Mouse (Mus musculus): Measurements from ENCODE around the gene Tbc1d21. TPM values are rescaled to one million over a fixed set of nuclear protein-coding genes. Genes with fewer than 3 reads are reported as not detected.

Gene Tbc1d21
- polyA plus RNA-seq (2015; fragmentation: Nextera tagmentation; extraction: Ambion mirVana): not detected in 2 replicates

GRCm38 (mm10) chr9:58370355-58370754, at the start of gene Tbc1d21:
Gene Tbc1d21, minus strand, starts transcription at chr9:58370455.

DNA sequence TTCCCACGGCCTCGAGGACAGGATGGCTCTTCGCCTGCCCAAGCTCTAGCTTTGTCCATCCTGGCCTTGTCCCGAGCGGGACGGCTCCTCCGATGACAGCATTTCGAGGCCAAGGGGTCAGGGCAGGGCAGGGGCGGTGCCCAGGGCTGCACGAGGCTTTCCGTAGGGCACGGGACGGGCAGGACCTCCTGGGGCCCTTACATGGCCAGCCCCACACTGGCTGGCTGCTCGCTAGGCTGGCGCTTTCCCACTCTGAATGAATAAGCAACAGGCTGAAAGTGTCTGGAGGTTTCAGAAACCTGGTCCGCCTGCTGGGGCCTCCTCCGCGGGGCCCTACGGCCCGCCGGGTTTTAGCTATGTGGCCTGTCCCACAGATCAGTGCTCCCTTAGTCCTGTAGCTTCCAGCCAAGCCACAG, 57.3 kb downstream of the Tbc1d21 start, which contains the start of gene Loxl1:
TSS of gene Loxl1 (minus strand) at position 243 of the 416 bp plus-strand sequence.

Other genes starting within 250 kb of the Tbc1d21 start
- gene Islr, start 166.1 kb downstream of the Tbc1d21 start, polyA plus RNA-seq (2015; fragmentation: Nextera tagmentation; extraction: Ambion mirVana): 14.2 and 24.3 TPM in 2 replicates
- 0.07 TPM in 1 of 2 replicates, not detected in the other for gene Islr2, start 166.1 kb downstream of the Tbc1d21 start, polyA plus RNA-seq (2015; fragmentation: Nextera tagmentation; extraction: Ambion mirVana)
- 23.1 and 25.1 TPM in 2 replicates for gene Pml, start 120.7 kb downstream of the Tbc1d21 start, polyA plus RNA-seq (2015; fragmentation: Nextera tagmentation; extraction: Ambion mirVana)
- gene Stoml1, start 117.3 kb downstream of the Tbc1d21 start, polyA plus RNA-seq (2015; fragmentation: Nextera tagmentation; extraction: Ambion mirVana): 13.8 and 16.9 TPM in 2 replicates
- 55.7 and 70.5 TPM in 2 replicates for gene Loxl1, start 57.3 kb downstream of the Tbc1d21 start, polyA plus RNA-seq (2015; fragmentation: Nextera tagmentation; extraction: Ambion mirVana)
- 0.37 and 0.90 TPM in 2 replicates for gene Insyn1, start 118.1 kb upstream of the Tbc1d21 start, polyA plus RNA-seq (2015; fragmentation: Nextera tagmentation; extraction: Ambion mirVana)
- gene Cd276, start 185.0 kb upstream of the Tbc1d21 start, polyA plus RNA-seq (2015; fragmentation: Nextera tagmentation; extraction: Ambion mirVana): 6.8 and 9.1 TPM in 2 replicates
- gene Nptn, start 211.8 kb upstream of the Tbc1d21 start, polyA plus RNA-seq (2015; fragmentation: Nextera tagmentation; extraction: Ambion mirVana): 143 and 150 TPM in 2 replicates

Measured in spleen, postnatal 0 days (tissue).